ENCODE assay signal across 8 mouse cellular contexts in genomic region chr15:99126081-99126815, GRCm38 (mm10). TPM values are rescaled to one million over a fixed set of nuclear protein-coding genes. Genes with fewer than 3 reads are reported as not detected.
DNase-seq lines count a peak whose midpoint lies in the region; ATAC-seq and TF ChIP-seq lines count a peak whose summit lies in the region.

No protein-coding gene starts in this region.

- ATAC-seq in heart, embryonic 13.5 days (ENCODE audit: extremely low read depth, insufficient number of reproducible peaks, low FRiP score, low TSS enrichment), result peak; percentile 68
- ATAC-seq in liver, embryonic 11.5 days (replicated peaks; ENCODE audit: low FRiP score), result peak; percentile 72

- H3K27ac ChIP-seq in bone marrow macrophage, adult 2 months (ENCODE audit: insufficient read depth, low read depth, low read length), result peak overlapping the region; percentile 75
- H3K27ac ChIP-seq in heart, embryonic 13.5 days (replicated peaks), result peak overlapping the region; percentile 95
- H3K27ac ChIP-seq in liver, embryonic 11.5 days (ENCODE audit: low read depth, low read length), result peak overlapping the region; percentile 81
- H3K27ac ChIP-seq in testis, adult 2 months (ENCODE audit: control insufficient read depth, insufficient read depth, low read depth, low read length), result peak overlapping the region; percentile 89

- no peaks in the 10 kb centered on the region for H3K9me3 ChIP-seq in heart, embryonic 13.5 days
- no peaks in the 10 kb centered on the region for H3K9me3 ChIP-seq in liver, embryonic 11.5 days (ENCODE audit: control insufficient read depth, low read length)

- peak; percentile 71 for DNase-seq in 3T3-L1 (ENCODE audit: low read depth, low spot score)
- DNase-seq in fibroblast of lung, adult 2 months (ENCODE audit: low read depth), result peak; percentile 54
- peak; percentile 95 for DNase-seq in kidney, postnatal 10 days
- DNase-seq in liver, embryonic 11.5 days (ENCODE audit: low spot score), result peak; percentile 86
- DNase-seq in neural tube, embryonic 10.5 days (ENCODE audit: extremely low spot score, low spot score), result peak; percentile 95

- H3K27me3 ChIP-seq in heart, embryonic 13.5 days (replicated peaks), result no peaks in the 10 kb centered on the region
- H3K27me3 ChIP-seq in liver, embryonic 11.5 days (replicated peaks; ENCODE audit: control insufficient read depth, insufficient read depth, low read length), result no peaks in the 10 kb centered on the region
- H3K27me3 ChIP-seq in testis, adult 2 months (ENCODE audit: control insufficient read depth, insufficient read depth, low read length), result no peaks in the 10 kb centered on the region

- peak overlapping the region; percentile 91 for H3K4me3 ChIP-seq in bone marrow macrophage, adult 2 months (ENCODE audit: insufficient read depth, low read length)
- H3K4me3 ChIP-seq in heart, embryonic 13.5 days, result peak overlapping the region; percentile 86
- H3K4me3 ChIP-seq in liver, embryonic 11.5 days (ENCODE audit: low read depth, low read length), result peak overlapping the region; percentile 71
- peak overlapping the region; percentile 93 for H3K4me3 ChIP-seq in testis, adult 2 months (ENCODE audit: control insufficient read depth, low read depth, low read length)

- H3K9ac ChIP-seq in heart, embryonic 13.5 days, result peak overlapping the region; percentile 97
- peak overlapping the region; percentile 90 for H3K9ac ChIP-seq in liver, embryonic 11.5 days (ENCODE audit: low read depth, low read length)

- under 1% methylated on average over 113 of the region's 115 CpGs for WGBS in heart, embryonic 13.5 days
- under 1% methylated on average over 113 of the region's 115 CpGs for WGBS in liver, embryonic 11.5 days

- no peaks in the 10 kb centered on the region; the same call in 1 of the 2 replicates for H3K36me3 ChIP-seq in heart, embryonic 13.5 days
- H3K36me3 ChIP-seq in liver, embryonic 11.5 days (ENCODE audit: control insufficient read depth, insufficient read depth, low read length), result no peaks in the 10 kb centered on the region
- H3K36me3 ChIP-seq in testis, adult 2 months (ENCODE audit: control insufficient read depth, insufficient read depth, low read length), result no peaks in the 10 kb centered on the region; the same call in 1 of the 2 replicates

- peak overlapping the region; percentile 84 for H3K4me2 ChIP-seq in heart, embryonic 13.5 days
- H3K4me2 ChIP-seq in liver, embryonic 11.5 days, result peak overlapping the region; percentile 93

- TF ChIP-seq CTCF in bone marrow macrophage, adult 2 months (IDR thresholded peaks at IDR 0.05; ENCODE audit: low read depth, low read length), result no peak
- TF ChIP-seq CTCF in testis, adult 2 months (IDR thresholded peaks at IDR 0.05; ENCODE audit: control insufficient read depth, insufficient read depth, insufficient replicate concordance, low read depth, low read length), result no peak

- TF ChIP-seq POLR2A in bone marrow macrophage, adult 2 months (IDR thresholded peaks at IDR 0.05; ENCODE audit: borderline replicate concordance, low read depth, low read length), result no peak
- peak; percentile 33 for TF ChIP-seq POLR2A in testis, adult 2 months (IDR thresholded peaks at IDR 0.05; ENCODE audit: control insufficient read depth, low read depth, low read length)

- H3K4me1 ChIP-seq in bone marrow macrophage, adult 2 months (ENCODE audit: control insufficient read depth, insufficient read depth, low read length), result peaks cover 28% of the 10 kb centered on the region
- peaks cover 41% of the 10 kb centered on the region for H3K4me1 ChIP-seq in heart, embryonic 13.5 days
- H3K4me1 ChIP-seq in liver, embryonic 11.5 days (replicated peaks; ENCODE audit: control insufficient read depth, insufficient read depth, low read length), result peaks cover 24% of the 10 kb centered on the region
- H3K4me1 ChIP-seq in testis, adult 2 months (ENCODE audit: control insufficient read depth, insufficient read depth, low read length), result no peaks in the 10 kb centered on the region; the same call in none of the 2 replicates

RNA-seq across cellular contexts. Expression of gene Spats2, which starts 0.5 kb away (rescaled TPM):
- 5.9 and 7.3 TPM in 2 replicates for polyA plus RNA-seq in bone marrow macrophage, adult 2 months (2012; ENCODE audit: insufficient read depth, insufficient read length, missing spikeins)
- polyA plus RNA-seq in heart, embryonic 13.5 days (2015; fragmentation: Nextera tagmentation; extraction: Ambion mirVana), result 31.8 and 34.5 TPM in 2 replicates
- 32.9 and 35.0 TPM in 2 replicates for polyA plus RNA-seq in liver, embryonic 11.5 days (2014; fragmentation: Nextera tagmentation; extraction: Ambion mirVana)
- 34.2 and 35.8 TPM in 2 replicates for polyA plus RNA-seq in testis, adult 2 months (2012; rRNA removed)

RNA-seq across cellular contexts. Expression of gene Dnajc22, which starts 33.3 kb away (rescaled TPM):
- polyA plus RNA-seq in bone marrow macrophage, adult 2 months (2012; ENCODE audit: insufficient read depth, insufficient read length, missing spikeins), result not detected in 2 replicates
- polyA plus RNA-seq in heart, embryonic 13.5 days (2015; fragmentation: Nextera tagmentation; extraction: Ambion mirVana), result 1.0 and 1.8 TPM in 2 replicates
- 17.1 and 19.8 TPM in 2 replicates for polyA plus RNA-seq in liver, embryonic 11.5 days (2014; fragmentation: Nextera tagmentation; extraction: Ambion mirVana)
- polyA plus RNA-seq in testis, adult 2 months (2012; rRNA removed), result 4.1 TPM in 2 replicates

RNA-seq across cellular contexts. Expression of gene C1ql4, which starts 38.6 kb away (rescaled TPM):
- polyA plus RNA-seq in bone marrow macrophage, adult 2 months (2012; ENCODE audit: insufficient read depth, insufficient read length, missing spikeins), result not detected in 2 replicates
- 0.16 and 0.25 TPM in 2 replicates for polyA plus RNA-seq in heart, embryonic 13.5 days (2015; fragmentation: Nextera tagmentation; extraction: Ambion mirVana)
- polyA plus RNA-seq in liver, embryonic 11.5 days (2014; fragmentation: Nextera tagmentation; extraction: Ambion mirVana), result 0.25 TPM in 1 of 2 replicates, not detected in the other
- 0.72 and 1.0 TPM in 2 replicates for polyA plus RNA-seq in testis, adult 2 months (2012; rRNA removed)

RNA-seq across cellular contexts. Expression of gene Troap, which starts 51.9 kb away (rescaled TPM):
- polyA plus RNA-seq in bone marrow macrophage, adult 2 months (2012; ENCODE audit: insufficient read depth, insufficient read length, missing spikeins), result 15.6 and 18.3 TPM in 2 replicates
- 27.1 and 27.8 TPM in 2 replicates for polyA plus RNA-seq in heart, embryonic 13.5 days (2015; fragmentation: Nextera tagmentation; extraction: Ambion mirVana)
- polyA plus RNA-seq in liver, embryonic 11.5 days (2014; fragmentation: Nextera tagmentation; extraction: Ambion mirVana), result 26.5 and 27.8 TPM in 2 replicates
- polyA plus RNA-seq in testis, adult 2 months (2012; rRNA removed), result 15.2 and 17.5 TPM in 2 replicates

Comparison
In these comparisons a context has a peak if more than half of its experiments do, and no peak if none do; other contexts are left out.
1. Peak in every context shown above with its lines: DNase-seq, ATAC-seq, H3K4me3 ChIP-seq and H3K27ac ChIP-seq.